Mouse (Mus musculus): ENCODE measurements around the gene Nudt4. TPM values are rescaled to one million over a fixed set of nuclear protein-coding genes. Genes with fewer than 3 reads are reported as not detected.

Nudt4 gene
- polyA plus RNA-seq, 1 experiment from 2014 or later = 107 TPM

DNA sequence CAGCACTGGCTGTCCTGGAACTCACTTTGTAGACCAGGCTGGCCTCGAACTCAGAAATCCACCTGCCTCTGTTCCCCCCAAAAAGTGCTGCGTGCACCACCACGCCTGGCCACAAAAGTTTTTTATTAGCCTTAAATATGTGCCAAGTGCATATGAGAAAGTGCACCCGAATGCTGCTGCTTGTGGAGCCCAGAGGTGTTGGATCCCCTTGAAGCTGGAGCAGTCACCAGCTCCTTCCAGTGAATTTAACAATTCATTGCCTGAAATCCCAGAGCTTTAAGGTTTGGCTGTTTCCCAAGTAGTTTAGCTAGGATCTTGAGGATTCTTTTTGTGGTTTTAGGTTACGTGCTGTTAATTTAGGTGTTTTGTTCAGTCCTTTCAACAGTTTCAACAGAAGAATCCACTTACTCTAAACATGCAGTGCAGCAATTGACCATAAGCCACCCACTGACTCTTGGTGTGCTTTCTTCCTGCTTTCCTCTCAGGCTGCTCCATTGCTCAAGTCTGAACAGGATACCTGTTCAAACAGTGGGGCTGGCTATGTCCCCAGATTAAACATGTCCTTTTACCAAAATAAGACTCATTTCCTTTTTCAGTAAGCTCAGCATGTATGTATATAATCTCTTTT lies 37.3 kb downstream of the Nudt4 start:
- no peaks in the 10 kb centered on the region for H3K27me3 ChIP-seq
- no peak for ATAC-seq (ENCODE audit: low FRiP score)
- H3K4me1 ChIP-seq = peaks cover 12% of the 10 kb centered on the region
- no peak overlapping the region for H3K4me2 ChIP-seq
- WGBS = 76% methylated on average over 5 of the region's 5 CpGs
- H3K9ac ChIP-seq = no peak overlapping the region
- no peak overlapping the region for H3K4me3 ChIP-seq (replicated peaks)
- H3K27ac ChIP-seq = no peak overlapping the region
- 0 out of 2 replicates have a peak, but pooled peaks cover 4% of the 10 kb centered on the region for H3K36me3 ChIP-seq (replicated peaks)
- H3K9me3 ChIP-seq = no peaks in the 10 kb centered on the region

DNA sequence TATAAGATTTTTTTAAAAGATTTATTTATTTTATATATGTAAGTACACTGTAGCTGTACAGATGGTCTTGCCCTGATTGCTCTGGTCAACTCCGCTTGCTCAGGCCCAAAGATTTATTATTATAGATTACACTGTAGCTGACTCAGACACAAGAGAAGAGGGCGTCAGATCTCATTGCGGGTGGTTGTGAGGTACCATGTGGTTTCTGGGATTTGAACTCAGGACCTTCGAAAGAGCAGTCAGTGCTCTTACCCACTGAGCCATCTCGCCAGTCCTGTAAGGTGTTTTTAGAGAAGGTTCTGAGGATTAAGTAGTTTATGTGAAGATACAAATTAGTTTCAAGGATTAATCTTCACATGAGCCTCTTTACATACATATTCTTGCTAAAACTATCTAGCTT lies 38.1 kb downstream of the Nudt4 start:
- H3K27me3 ChIP-seq = no peaks in the 10 kb centered on the region
- H3K9me3 ChIP-seq = no peaks in the 10 kb centered on the region
- no peak overlapping the region for H3K4me3 ChIP-seq (replicated peaks)
- WGBS = 93% methylated on average over 5 of the region's 5 CpGs
- H3K4me1 ChIP-seq = peaks cover 7% of the 10 kb centered on the region
- H3K36me3 ChIP-seq (replicated peaks) = 0 out of 2 replicates have a peak, but pooled peaks cover 4% of the 10 kb centered on the region
- H3K9ac ChIP-seq = no peak overlapping the region
- no peak for ATAC-seq (ENCODE audit: low FRiP score)
- H3K27ac ChIP-seq = no peak overlapping the region
- H3K4me2 ChIP-seq = no peak overlapping the region

DNA sequence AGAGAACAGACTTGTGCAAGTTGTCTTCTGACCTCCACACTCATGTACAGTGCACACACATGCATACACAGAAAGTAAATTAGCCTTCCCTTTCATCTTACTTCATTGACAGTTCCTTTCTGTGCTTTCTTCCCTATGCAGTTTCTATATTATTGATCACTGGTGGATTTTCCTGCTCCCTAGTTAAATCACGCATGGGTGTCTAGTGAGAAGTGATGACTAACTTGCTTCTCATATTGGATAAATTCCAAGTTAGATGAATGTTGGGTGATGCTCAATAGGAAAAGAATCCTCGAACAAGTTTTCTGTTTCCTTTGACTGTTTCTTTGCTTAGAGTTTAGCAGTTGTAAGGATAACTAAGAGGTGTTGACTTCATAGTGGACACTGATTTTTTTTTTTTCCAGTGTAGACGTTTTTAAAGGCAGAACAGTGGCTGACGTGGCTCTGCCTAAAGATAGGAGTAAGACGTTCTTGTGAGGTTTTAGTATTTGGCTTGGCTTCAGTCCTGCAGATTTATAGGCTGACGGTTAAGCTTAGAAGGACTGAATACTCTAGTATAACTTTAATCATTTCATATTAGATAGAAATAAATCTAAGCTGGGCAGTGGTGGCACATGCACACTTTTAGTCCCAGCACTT lies 38.8 kb downstream of the Nudt4 start:
- WGBS = 93% methylated on average over 6 of the region's 6 CpGs
- no peak overlapping the region for H3K9ac ChIP-seq
- no peaks in the 10 kb centered on the region for H3K27me3 ChIP-seq
- no peak overlapping the region for H3K27ac ChIP-seq
- H3K9me3 ChIP-seq = no peaks in the 10 kb centered on the region
- H3K4me2 ChIP-seq = no peak overlapping the region
- no peak for ATAC-seq (ENCODE audit: low FRiP score)
- no peak overlapping the region for H3K4me3 ChIP-seq (replicated peaks)
- peaks cover 2% of the 10 kb centered on the region; the same call in 1 of the 2 replicates for H3K4me1 ChIP-seq
- 0 out of 2 replicates have a peak, but pooled peaks cover 4% of the 10 kb centered on the region for H3K36me3 ChIP-seq (replicated peaks)

DNA sequence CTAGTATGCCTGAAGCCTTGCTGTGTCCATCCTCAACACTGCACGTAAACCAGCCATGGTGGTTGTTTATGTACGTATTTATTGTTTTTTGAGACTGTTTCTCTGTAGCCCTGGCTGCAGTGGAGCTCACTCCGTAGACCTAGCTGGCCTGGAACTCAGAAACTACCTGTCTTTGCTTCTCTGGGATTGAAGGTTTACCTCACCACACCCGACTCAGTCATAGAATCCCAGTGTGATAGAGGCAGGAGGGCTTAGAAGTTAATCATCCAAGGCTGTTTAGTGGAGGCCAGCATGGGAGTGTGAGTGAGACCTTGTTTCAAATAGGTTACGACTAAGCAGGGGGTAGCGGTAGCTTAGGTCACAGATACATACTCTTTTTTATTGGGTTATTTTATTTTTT lies 46.3 kb downstream of the Nudt4 start:
- H3K27ac ChIP-seq = no peak overlapping the region
- H3K4me2 ChIP-seq = no peak overlapping the region
- H3K4me3 ChIP-seq (replicated peaks) = no peak overlapping the region
- no peak for ATAC-seq (ENCODE audit: low FRiP score)
- H3K9me3 ChIP-seq = no peaks in the 10 kb centered on the region
- H3K27me3 ChIP-seq = no peaks in the 10 kb centered on the region
- H3K36me3 ChIP-seq (replicated peaks) = 0 out of 2 replicates have a peak, but pooled peaks cover 4% of the 10 kb centered on the region
- H3K4me1 ChIP-seq = peaks cover 20% of the 10 kb centered on the region
- WGBS = 95% methylated on average over 6 of the region's 6 CpGs
- H3K9ac ChIP-seq = no peak overlapping the region

DNA sequence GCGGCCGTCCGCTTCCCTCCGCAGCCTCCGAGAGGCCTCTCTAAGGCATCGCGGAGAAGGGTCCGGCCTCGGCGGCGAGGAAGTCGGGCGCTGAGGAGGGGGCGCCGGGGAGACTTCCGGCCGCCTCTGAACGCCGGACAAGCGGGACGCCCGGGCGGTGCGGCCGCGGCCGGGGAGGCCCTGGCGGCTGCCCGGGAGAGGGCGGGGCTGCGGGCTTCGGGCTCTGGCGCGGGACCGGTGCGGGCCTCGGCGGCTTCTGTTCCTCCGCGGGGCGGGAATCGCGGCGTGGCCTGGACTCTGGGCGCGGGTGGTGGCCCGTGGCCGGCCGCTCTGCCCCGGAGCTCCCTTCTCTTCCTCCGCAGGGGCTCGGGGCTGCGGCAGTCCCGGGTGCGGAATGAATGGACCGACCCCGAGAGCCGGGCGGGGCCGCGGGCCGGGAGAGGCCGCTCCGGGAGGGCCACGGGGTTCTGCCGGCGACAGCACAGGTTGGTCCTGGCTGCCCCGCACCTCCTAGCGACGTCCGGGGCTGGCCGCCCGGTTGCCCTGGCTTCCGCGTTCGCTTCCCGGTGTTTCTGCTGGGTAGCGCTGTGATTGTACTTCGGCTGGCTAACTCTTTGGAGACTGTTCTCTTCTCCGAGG lies 48.5 kb downstream of the Nudt4 start:
- H3K36me3 ChIP-seq (replicated peaks) = no peaks in the 10 kb centered on the region

DNA sequence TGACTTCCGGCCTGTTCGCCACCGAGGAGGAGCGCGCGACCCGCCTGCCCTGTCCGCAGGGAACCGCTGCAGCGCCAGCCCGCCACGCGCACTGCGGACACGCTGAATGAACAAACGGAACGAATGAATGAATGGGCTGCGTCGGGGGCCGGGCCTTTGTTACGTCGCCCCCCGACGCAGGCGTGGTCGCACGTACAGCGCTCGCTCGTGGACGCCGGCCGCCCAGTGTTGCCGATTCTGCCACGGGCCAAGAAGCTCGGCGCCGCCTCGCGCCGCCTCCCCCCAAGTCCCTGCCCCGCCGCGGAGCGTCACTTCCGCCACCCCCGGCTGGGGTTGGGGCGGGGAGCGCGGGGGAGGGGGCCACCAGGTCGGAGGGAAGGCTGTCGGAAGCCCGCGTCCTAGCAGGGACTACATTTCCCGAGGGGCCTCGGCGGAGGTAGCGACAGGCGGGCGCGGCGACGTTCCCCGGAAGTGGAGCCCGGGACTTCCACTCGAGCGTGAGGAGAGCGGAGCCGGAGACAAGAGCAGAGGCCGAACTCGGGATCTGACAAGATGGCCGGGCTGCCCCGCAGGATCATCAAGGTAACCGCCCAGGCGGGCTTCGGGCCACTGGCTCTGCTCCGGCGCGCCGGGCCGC lies 49.2 kb downstream of the Nudt4 start, which contains the start of gene Ube2n:
Gene Ube2n, plus strand, starts transcription at position 490 of the 637 bp plus-strand sequence.
- Histone ChIP-seq H3K9me3 (0 out of 2 replicates have a peak, but pooled peaks cover 3% of the 10 kb centered on the region), H3K36me3 (replicated peaks) (no peaks in the 10 kb centered on the region), H3K4me3 (replicated peaks) (peak within 1 kb of the TSS; percentile 100), H3K27ac (peak within 1 kb of the TSS; percentile 96), H3K9ac (peak within 1 kb of the TSS; percentile 95), H3K4me2 (peak within 1 kb of the TSS; percentile 70), H3K27me3 (no peaks in the 10 kb centered on the region), H3K4me1 (peaks cover 20% of the 10 kb centered on the region)
- peak; percentile 97 for ATAC-seq (ENCODE audit: low FRiP score)
- WGBS = under 1% methylated on average over 81 of the region's 81 CpGs

More for the DNA sequence above, 48.5 kb downstream of the Nudt4 start:
- Histone ChIP-seq H3K4me1 (peaks cover 20% of the 10 kb centered on the region), H3K27ac (peak overlapping the region; percentile 96), H3K9ac (peak overlapping the region; percentile 95), H3K27me3 (no peaks in the 10 kb centered on the region), H3K9me3 (0 out of 2 replicates have a peak, but pooled peaks cover 3% of the 10 kb centered on the region), H3K4me3 (replicated peaks) (peak overlapping the region; percentile 100), H3K4me2 (peak overlapping the region; percentile 70)
- peak; percentile 81 for ATAC-seq (ENCODE audit: low FRiP score)
- under 1% methylated on average over 76 of the region's 80 CpGs for WGBS

DNA sequence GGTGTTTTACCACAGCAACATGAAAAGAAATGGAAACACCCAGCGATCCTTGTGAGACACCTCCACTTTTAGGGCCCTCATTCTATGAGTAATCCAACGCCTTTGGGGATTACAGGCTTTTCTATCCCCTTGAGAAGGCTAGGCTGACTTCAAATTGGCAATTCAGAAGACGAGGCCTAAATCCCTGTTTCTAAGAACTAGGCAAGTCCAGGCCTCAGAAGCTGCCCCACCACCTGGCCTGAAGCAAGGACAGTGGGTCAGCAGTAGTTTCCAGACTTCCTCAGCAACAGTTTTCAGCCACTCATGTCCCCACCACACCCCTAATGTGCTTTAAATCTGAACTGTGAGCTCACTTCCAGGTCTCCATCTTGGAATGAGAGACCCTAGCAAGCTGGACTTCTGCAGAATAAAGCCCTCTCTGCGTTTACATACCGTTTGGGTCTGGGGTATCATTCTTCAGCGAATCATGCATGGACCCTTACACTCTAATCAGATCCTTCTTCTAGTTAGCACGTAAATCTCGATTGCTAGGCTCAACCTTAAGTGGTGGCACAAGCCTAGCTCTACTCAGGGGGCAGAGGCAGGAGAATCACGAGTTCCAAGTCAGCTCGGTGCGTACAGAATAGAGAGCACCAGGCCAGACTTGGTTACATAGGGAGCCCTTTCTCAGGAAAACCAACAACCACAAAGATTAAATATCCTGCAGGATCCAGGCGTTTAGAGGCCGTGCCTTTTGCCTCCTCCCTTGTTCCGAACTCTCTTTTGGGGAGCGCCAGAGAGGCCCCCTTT lies 50.0 kb downstream of the Nudt4 start:
- H3K4me2 ChIP-seq = peak overlapping the region; percentile 58
- H3K27me3 ChIP-seq = no peaks in the 10 kb centered on the region
- ATAC-seq (ENCODE audit: low FRiP score) = peak; percentile 28
- peak overlapping the region; percentile 96 for H3K27ac ChIP-seq
- H3K4me3 ChIP-seq (replicated peaks) = peak overlapping the region; percentile 100
- WGBS = 29% methylated on average over 15 of the region's 15 CpGs
- no peaks in the 10 kb centered on the region for H3K36me3 ChIP-seq (replicated peaks)
- peaks cover 20% of the 10 kb centered on the region for H3K4me1 ChIP-seq
- 0 out of 2 replicates have a peak, but pooled peaks cover 3% of the 10 kb centered on the region for H3K9me3 ChIP-seq
- H3K9ac ChIP-seq = peak overlapping the region; percentile 61

DNA sequence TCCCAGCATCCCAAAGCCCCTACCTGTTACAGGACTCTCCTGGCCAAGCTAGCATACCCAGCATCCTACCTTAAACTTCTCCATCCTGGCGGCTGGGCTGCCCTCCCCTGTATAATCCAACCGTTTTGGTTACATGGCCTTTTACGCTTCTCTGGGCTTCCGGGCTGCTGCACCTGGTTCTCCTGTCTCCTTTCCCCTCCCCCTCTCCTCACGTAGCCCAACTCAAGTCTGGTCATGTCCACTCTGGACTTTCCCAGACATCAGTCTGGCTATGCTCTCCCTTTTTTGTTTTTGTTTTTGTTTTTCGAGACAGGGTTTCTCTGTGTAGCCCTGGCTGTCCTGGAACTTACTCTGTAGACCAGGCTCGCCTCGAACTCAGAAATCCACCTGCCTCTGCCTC lies 51.3 kb downstream of the Nudt4 start:
- H3K27me3 ChIP-seq = no peaks in the 10 kb centered on the region
- H3K9ac ChIP-seq = no peak overlapping the region
- 87% methylated on average over 8 of the region's 8 CpGs for WGBS
- H3K4me2 ChIP-seq = no peak overlapping the region
- ATAC-seq (ENCODE audit: low FRiP score) = no peak
- no peak overlapping the region for H3K4me3 ChIP-seq (replicated peaks)
- 0 out of 2 replicates have a peak, but pooled peaks cover 3% of the 10 kb centered on the region for H3K9me3 ChIP-seq
- no peaks in the 10 kb centered on the region for H3K36me3 ChIP-seq (replicated peaks)
- H3K27ac ChIP-seq = no peak overlapping the region
- H3K4me1 ChIP-seq = peaks cover 16% of the 10 kb centered on the region

DNA sequence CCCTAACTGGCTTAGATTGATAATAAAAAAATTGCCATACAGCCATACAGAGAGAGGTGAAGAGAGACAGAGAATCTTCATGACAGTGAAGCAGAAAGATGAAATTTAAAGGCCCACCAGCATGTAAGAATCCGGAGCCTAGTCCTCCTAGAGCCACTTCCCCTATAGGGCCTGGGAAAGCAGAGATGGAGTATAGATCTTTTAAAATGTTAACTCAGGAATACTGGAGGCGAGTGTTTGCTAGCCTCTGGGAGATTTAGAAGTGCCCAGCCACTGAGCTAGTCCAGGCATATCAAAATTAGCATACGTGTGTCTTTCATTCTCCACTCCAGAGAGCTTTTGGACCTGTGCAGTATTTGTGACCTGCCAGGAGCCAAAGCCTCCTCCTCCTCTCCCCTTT lies 54.7 kb downstream of the Nudt4 start:
- 77% methylated on average over 3 of the region's 3 CpGs for WGBS

DNA sequence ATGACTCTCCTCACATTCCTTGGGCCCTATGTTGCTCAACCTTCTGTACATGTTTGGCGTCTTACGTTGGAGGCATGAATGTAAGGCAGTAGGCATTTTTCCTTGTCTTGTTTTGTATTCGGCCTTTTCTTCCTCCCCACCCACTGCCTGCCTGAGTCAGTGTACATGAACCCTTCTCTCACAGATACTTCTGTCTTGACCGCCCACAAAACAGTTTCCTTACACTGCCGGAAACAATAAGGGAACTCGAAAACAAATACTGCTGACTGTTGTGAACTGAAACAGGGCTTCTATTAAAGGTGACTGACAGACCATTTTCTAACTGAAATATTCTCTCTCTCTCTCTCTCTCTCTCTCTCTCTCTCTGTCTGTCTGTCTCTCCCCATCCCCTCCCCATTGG lies 55.2 kb downstream of the Nudt4 start:
- no peaks in the 10 kb centered on the region for H3K27me3 ChIP-seq
- H3K36me3 ChIP-seq (replicated peaks) = no peaks in the 10 kb centered on the region
- no peak for ATAC-seq (ENCODE audit: low FRiP score)
- no peak overlapping the region for H3K27ac ChIP-seq
- H3K9ac ChIP-seq = no peak overlapping the region
- 0 out of 2 replicates have a peak, but pooled peaks cover 3% of the 10 kb centered on the region for H3K9me3 ChIP-seq
- no peak overlapping the region for H3K4me2 ChIP-seq
- WGBS = 81% methylated on average over 6 of the region's 6 CpGs
- peaks cover 2% of the 10 kb centered on the region; the same call in 1 of the 2 replicates for H3K4me1 ChIP-seq
- H3K4me3 ChIP-seq (replicated peaks) = no peak overlapping the region

More for the DNA sequence above, 54.7 kb downstream of the Nudt4 start:
- ATAC-seq (ENCODE audit: low FRiP score) = no peak
- Histone ChIP-seq H3K9me3 (0 out of 2 replicates have a peak, but pooled peaks cover 3% of the 10 kb centered on the region), H3K4me2 (no peak overlapping the region), H3K27ac (no peak overlapping the region), H3K4me1 (peaks cover 6% of the 10 kb centered on the region; the same call in 1 of the 2 replicates), H3K9ac (no peak overlapping the region), H3K27me3 (no peaks in the 10 kb centered on the region), H3K36me3 (replicated peaks) (no peaks in the 10 kb centered on the region), H3K4me3 (replicated peaks) (no peak overlapping the region)

DNA sequence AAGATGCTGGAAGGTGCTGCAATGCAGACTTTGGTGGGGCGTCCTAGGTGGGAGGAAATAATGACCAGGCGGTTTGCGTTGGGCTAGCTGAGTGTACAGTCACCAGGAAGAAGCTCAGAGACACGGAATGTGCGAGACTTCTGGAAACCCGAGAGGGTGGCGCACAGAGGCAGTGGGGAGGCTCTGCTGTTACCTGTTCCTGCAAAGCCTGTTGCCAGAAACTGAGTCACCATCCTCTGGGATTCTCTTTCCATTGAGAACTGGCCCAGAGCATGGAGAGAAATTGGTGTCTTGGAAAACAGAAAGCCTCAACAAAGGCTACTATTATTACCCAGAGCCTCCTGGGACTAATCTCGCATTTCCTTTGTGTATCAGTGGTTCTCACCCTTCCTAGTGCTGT lies 55.8 kb downstream of the Nudt4 start:
- H3K4me3 ChIP-seq (replicated peaks) = no peak overlapping the region
- H3K36me3 ChIP-seq (replicated peaks) = no peaks in the 10 kb centered on the region
- no peak overlapping the region for H3K4me2 ChIP-seq
- no peak for ATAC-seq (ENCODE audit: low FRiP score)
- WGBS = 89% methylated on average over 8 of the region's 8 CpGs
- H3K9ac ChIP-seq = no peak overlapping the region
- no peaks in the 10 kb centered on the region for H3K4me1 ChIP-seq
- H3K27ac ChIP-seq = no peak overlapping the region
- no peaks in the 10 kb centered on the region for H3K27me3 ChIP-seq
- 0 out of 2 replicates have a peak, but pooled peaks cover 3% of the 10 kb centered on the region for H3K9me3 ChIP-seq
